Mouse (Mus musculus): ENCODE results near the gene Ddx20.

Ddx20 gene

DNA sequence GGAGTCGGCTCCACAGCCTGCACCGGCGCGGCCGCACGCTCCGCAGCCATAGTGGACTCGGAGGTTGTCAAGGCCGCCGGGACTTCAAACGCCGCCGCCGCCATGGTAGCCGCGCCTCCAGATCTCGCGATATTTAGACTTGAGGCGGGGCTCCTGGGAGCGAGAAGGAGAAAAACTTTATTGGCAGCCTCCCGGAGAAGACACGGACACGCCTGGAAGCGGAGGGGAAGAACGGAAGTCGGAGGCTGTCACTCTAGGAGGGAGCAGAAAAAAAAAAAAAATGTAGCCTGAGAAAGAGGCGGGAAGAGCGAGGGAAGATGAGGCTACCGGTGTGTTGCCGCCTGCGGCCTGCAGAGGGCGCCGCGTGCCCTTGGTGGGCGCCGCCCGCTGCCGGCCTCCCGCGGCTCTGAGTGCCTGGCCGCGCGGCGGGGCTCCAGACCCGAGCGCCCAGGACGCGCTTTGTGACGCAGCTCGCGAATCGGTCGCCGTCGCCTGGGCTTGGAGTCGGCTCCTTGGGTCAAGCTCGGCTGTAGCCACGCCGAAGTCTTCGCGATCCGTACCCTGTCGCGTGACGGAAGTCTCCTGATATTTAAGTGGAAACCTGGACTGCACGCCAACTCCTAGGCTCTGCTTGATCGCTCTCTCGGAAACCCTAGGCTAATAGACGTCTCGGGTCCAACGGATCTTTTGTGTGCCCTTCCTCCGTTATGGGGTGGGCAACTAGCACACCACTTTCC, at the start of gene Ddx20:
Gene Ddx20, minus strand, starts transcription at position 251 of the 737 bp plus-strand sequence.
- DNase-seq, result peak; percentile 93 to 95

DNA sequence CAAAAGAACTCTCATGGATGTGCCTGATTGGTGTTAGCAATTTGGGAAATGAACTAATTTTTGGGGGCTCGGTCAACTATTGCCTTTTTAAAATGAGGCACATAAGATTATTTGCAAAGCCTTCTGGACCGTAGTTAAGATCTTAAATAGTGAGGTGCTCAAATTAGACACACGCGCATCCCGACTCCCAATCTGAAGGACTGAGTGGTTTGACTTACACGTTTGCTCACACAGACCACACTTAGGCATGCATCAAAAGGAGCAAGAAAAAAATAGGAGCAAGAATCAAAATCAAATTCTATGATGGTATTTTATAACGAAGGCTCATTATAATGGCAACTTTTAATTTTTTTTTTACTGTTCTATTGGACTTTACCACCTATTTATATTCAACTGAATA, 49.7 kb upstream of the Ddx20 start:
- no peak for DNase-seq

DNA sequence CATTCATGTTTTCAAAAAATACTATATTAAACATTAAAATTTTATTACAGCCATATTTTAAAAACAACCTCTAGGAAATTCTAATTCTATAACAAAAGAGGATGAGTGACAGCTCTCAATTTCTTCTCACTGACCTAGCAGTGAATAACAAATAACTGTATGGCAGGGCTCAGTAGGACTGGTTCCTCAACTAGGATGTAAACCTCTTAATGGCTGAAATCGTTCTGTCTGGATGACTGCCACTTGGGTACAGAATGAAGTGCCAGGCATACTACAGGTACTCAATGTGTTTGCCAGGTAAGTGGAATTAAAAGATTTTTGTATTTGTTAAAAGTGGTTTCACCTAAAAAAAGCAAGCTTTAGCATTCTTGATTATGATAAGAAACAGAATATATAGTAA, 48.8 kb upstream of the Ddx20 start:
- no peak for DNase-seq

DNA sequence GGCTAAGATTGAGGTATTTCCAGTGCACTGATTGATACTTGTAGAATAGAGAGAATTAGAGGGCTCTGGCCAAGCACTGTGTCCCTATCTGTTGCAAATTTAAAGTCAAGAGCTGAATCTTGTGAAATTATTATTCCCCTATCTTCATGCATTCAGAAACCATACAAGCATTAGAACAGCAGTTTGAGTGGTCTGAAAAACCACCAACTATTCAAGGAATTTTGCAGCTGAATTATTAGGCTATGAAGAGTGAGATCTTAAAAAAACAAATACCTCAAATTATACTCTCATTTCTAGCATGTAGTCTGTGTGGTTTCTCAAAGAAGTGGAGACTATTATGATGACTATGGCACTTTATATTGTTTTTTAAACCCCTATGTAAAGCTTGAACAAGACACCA, 47.9 kb upstream of the Ddx20 start:
- no peak for DNase-seq

DNA sequence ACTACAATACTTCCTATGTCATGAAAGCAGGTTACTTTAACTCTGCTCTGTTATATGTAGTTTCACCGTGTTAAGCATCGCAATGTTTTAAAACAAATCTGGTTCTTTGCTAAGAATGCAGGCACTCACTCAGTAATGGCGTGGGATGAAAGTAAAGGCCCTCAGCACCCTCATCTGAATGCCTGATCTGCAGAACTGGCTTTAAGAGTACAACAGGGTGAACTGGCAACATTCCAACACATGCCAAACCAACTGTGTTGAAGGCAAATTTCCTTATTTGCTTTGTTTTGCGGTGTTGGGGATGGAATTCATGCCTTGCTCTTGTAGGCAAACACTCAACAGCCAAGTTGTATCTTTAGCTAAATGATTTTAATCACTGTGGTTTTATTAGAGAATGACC, 46.2 kb upstream of the Ddx20 start:
- no peak for DNase-seq

DNA sequence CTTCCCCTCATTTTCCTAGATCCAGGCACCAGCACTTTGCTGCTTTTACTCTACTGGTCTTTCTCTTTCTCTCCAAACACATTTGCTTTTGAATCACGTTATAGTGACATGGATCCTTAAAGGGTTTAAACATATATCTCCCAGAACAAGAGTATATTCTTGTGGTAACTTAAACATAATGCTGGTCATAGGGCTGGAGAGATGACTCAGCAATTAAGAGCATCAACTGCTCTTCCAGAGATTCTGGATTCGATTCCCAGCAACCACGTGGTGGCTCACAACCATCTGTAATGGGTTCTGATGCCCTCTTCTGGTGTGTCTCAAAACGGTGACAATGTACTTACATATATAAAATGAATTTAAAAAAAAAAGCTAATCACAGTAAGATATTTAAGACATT, 45.0 kb upstream of the Ddx20 start:
- DNase-seq, result no peak

DNA sequence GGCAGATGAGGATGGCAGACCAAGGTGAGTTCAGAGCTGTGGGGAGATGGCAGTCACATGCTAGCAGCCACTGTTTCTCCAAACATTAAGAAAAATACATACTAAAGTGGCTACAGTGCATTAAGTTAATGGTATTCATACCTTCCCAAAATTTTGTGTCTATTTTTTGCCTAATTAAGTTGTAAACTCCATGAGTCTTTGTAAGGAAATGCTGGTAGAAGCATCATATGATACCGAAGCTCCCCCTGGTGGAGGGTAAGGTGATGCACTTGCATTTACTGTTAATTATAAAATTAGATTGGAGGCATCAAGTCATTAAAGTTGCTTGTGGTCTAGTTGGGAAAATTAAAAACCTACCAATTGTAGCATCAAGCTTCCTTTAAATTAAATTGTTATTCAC, 38.7 kb upstream of the Ddx20 start:
- DNase-seq, result peak; percentile 53 to 83

DNA sequence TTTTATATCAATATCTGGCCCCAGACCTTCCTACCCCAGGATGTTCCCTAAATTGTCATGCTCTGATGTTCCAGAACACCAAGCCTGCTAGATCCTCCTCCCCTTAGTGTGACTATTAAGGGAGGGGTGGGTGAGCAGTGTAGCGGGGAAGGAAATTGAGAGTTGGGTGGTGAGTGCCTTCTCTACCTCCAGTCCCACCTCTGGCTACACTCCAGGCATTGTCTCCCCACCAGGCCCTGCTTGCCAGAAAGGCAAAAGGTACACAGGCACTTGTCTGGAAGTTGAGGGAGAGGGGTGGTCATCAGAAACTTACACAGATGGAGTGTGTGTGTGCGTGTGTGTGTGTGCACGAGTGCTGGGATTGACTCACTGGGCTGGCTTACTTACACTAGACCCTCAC, 35.1 kb upstream of the Ddx20 start:
- DNase-seq, result no peak

DNA sequence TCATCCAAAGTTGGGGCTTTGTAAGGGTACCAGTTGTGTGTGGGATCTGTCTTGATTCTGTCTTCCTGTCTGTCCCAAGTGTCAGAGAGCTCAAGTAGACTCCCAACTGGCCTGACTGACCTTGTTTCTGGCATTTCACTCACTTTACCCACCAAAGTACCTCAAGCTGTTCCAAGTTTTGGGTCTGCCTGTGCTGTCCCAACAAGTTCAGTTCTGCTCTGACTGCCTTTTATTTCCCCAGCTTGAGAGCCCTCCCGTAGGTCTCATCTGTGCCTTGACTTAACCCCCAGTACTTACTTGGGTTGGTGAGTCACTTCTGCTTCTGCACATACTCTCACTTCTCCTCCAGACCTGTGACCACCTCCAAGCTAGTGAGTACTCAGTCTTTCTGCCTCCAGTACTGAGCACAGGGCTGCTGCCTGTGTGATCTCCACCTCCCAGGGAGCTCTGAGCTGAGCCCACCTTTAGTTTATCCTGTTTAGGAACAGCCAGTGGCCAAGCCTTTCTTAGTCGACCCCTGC, 34.4 kb upstream of the Ddx20 start:
- DNase-seq, result no peak

DNA sequence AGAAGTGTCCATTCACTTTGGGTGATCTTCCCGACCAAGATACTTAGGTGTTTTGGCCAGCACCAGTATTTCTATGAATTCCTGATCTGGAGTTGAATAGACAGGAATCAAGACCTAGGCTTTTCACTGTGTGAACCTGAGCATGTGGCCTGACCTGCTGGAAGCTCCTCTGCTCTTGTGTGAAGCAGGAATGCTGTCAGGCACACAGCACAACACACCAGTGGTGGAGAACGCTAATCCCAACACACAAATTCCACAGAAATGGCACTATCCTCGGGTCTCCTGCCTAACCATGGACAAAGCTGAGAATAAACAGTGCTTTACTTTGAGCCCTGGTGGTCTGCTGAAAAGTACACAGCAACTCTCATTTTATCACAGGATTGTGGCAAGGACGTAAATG, 33.1 kb upstream of the Ddx20 start:
- DNase-seq, result no peak

DNA sequence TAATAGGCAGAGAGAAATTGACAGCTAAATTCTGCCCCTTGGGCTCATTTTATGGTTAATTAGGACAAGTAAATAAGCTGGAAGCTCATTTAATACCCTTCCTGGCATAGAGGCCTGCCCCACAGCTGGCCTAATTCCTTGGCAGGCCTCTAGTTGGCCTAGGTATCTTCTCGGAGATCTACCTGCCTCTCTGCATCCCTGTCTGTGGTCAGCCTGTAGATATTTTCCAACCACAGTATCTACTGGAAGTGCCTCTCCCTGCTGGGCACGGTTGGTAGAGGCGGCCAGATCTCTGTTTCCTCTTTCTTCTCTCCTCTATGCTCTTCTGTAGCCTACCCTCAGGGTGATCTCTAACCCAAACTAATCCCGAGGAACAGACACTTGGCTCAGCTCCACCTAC, 32.6 kb upstream of the Ddx20 start:
- DNase-seq, result peak in 1 of 2 experiments; percentile 36

DNA sequence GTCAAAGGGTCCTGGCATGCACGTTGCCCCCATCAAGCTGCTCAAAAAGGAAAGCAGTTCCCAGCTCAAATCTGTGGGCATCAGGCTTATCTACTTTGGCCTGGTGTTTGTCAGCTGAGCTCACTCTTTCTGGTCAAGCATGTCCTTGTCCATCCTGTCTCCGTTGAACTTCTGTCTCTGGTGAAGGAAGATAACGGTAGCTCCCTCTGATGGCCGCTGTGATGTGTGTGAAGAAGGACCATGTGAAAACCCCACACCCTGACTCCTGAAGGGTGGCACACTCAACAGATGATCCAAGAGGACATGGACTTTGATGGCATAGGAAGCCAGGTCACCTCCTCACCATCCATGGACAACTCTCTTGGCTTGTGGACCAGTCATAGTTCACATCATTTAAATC, 31.4 kb upstream of the Ddx20 start:
- DNase-seq, result peak in 1 of 2 experiments; percentile 45

DNA sequence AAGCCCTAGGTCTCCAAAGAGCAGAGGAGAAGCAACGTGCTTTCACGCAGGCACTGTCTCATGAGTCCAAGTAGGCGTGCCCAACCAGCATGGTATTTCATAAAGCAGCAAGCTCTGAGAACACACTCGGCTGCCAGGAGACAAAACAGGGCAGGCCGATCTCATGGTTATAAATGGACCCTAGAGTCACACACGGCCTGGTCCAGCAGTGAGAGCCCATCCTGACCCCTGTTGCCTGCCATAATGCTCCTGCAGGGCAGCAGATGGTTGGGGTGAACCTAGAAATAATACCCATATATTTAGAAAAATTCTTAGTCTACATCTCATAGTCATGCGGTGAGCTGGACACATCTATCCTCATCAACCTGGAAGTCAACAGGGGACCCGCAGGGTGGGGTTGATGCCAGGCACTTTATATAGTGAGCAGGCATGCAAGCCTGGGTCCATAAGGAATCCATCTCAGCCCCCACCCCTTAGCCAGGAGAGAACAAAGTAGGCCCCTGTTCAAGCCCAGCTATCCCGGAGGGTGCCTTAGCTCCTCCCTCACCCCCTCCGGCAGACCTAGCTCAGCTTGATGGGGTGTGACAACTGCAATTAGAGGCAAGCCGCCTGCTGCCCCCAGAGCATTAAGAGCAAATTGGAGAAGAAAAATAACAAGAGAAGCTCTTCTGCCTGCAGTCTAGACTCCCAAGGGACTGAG, 30.6 kb upstream of the Ddx20 start:
- peak; percentile 69 to 74 for DNase-seq

DNA sequence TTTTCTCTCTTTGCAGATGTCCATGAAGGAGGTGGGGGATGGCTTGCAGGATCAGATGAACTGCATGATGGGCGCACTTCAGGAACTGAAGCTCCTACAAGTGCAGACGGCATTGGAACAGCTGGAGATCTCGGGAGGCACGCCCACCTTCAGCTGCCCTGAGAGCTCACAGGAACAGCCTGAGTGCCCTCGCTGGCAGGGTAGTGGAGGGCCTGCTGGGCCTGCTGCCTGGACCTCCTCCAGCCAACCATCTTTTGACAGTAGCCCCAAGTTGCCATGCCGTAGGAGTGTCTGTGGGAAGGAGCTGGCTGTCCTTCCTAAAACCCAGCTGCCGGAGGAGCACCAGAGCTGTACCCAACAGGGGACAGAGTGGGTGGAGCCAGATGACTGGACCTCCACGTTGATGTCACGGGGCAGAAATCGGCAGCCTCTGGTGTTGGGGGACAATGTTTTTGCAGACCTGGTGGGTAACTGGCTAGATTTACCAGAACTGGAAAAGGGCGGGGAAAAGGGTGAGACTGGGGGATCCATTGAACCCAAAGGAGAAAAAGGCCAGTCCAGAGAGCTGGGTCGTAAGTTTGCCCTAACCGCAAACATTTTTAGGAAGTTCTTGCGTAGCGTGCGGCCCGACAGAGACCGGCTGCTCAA, 29.1 kb upstream of the Ddx20 start:
- DNase-seq, result peak in 1 of 2 experiments; percentile 62

DNA sequence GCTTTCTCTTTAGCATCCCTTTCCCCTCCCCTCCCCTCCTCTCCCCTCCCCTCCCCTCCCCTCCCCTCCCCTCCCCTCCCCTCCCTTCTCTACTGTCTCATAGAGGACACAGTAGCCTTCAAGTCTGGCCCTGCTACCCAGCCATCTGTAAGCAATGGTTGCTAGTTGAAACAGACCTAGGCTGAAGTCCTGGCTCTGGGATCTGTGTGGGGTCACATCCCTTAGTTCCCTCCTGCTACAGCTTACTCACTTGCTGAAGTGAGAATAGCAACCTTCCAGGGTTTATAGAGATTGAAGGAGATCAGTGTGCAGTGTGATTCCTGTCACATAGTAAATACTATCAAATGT, 27.4 kb upstream of the Ddx20 start:
- no peak for DNase-seq

DNA sequence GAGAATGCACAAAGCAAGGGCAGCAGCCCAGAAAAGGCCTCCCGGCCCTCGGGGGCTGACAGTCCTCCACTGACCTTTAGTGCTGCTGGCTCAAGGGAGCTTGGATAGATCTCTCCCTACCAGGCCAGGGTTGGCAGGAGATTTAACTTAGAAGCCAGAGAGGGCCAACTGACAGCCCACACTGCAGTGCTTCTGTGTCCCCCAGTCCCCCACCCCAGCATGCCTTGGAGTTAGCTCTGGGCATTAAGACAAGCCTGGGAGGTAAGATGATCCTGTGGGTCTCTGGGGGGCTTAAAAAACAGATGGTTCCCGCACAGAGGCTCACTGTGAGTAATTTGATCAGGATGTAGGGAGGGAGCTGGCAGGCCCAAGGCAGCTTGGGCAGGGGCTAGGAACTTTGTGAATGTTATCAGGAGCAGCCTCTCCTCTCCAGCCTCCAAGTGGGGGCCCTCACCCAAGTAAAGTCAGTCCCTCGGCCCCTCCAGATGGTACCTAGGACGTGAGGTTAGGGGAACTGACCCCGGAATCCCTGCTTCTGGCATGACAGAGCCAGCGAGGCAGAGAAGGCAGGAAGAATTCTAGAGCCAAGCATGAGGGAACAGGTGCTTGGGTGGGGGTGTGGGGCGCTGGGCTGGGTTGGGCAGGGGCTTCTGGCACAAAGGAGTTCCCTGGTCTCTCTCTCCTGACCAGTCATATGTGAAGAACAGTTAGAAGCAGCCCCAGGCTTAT, 26.9 kb upstream of the Ddx20 start:
- peak; percentile 57 to 66 for DNase-seq

DNA sequence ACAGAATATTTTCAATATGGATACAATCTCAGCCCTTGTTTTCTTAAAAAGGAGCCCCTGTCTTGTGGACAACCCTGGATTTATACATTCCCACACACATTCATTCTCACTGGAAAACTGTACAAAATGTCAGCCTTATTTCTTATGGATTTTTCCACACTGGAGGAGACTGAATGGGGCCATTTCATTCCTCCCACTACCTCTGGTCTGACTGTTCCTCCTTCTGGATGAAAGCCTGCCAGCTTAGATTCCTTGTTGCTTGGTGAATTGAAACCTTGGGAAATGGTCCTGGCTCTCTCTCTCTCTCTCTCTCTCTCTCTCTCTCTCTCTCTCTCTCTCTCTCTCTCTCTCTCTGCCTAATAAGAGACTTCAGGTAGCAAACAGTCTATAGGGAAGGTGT, 25.5 kb upstream of the Ddx20 start:
- DNase-seq, result no peak

DNA sequence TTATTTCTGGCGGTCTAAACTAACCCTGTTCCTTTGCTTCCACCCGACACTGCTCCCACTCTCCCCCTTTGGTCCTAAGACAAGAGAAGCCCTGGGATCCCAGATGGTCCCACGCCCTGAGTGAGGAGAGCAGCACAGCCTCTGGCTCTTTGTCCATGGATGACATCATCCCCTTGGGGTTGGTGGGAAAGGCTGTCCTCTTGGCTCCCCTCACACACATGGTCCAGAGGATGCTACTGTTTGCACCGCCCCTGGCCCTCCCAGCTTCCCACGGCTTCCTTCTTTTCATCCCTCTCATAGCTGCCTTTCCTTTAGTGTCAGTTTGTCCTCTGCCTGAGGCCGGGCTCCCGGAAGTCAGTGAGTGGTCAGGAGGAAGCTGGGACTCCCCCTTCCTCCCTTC, 24.4 kb upstream of the Ddx20 start:
- peak; percentile 60 to 68 for DNase-seq

DNA sequence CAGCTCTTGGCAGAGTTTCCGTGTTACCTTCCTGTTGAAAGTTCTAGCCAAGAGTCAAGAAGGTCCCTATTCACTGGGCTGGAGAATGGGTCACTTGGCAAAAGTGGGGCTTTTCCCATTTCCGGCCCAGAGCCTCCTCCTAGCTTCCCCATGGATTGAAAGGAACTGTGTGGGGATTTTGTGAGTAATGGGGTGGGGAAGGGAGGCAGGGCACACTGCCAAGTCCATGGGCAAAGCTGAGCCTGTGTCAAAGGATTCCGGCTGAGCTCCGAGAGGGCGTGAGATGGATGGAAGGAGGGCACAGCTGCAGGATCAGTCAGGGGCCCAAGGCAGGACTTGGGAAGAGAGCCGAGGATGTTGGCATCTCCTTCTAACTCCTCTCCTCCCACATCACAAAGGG, 22.9 kb upstream of the Ddx20 start:
- peak; percentile 50 to 74 for DNase-seq

DNA sequence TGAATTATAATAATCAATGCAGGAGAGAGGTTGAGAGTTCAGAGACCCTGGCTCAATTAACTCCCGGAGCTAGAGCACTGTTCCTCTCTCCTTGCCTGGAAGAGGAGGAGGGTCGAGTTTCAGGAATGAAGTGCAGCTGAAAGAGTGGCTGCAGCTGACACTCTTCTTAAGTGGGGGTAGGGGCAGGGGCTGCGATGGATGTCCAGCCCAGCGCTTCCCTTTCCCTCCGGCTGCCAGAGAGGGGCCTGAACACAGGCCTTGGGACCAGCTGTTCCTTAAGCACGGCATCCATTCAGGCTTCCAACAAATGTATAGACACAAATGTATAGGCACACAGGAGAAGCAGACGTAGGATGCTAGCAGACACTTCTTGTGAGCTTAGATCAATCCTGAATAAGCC, 20.2 kb upstream of the Ddx20 start:
- no peak for DNase-seq

DNA sequence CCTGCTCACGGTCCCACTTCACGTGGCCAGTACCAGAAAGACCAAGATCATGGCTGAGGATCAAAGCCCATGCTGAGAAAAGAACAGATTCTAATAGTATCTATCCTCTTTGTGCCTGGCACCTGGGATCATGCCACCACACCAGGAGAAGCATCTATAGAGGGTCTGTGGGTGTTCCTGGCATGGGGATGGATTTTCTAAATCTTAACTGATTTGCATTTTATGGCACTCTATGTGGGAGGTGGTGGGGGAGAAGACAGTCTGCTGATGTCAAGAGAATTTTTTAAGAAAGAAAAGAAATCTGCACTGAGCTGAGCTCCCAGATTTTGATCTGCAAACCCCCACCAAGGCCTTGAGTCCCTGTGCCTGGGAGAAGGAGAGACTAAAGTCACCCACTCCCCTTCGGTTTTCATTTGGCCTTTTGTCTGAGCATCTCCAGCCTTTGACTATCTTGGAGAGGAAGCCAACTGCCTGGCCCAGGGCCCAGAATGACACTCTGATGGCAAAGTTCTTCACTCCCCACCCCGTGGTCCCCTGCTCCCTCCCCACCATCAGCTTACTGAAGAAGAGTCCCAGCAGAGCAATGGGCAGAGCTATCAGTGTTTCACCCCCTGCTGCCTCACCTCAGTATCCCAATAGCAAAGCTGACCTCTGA, 19.1 kb upstream of the Ddx20 start:
- DNase-seq, result peak; percentile 58 to 74

DNA sequence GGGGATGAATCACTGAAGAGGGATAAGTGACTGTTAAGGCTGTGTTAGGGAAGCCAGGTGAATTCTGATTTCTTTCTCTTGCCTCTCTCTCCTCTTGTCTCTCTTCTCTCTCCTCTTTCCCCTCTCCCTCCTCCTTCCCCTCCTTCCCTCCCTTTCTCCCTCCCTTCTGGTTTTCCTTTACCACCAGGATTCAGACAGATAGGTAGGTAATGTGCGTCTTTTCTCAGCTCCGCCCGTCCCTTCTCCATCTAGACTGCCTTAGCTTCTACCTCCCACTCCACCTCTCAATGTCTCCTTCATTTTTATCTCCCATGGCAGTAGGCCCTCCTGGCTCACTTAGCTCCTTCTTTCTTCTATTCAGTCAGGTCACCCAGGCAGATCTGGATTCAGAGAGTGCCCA, 18.2 kb upstream of the Ddx20 start:
- no peak for DNase-seq

DNA sequence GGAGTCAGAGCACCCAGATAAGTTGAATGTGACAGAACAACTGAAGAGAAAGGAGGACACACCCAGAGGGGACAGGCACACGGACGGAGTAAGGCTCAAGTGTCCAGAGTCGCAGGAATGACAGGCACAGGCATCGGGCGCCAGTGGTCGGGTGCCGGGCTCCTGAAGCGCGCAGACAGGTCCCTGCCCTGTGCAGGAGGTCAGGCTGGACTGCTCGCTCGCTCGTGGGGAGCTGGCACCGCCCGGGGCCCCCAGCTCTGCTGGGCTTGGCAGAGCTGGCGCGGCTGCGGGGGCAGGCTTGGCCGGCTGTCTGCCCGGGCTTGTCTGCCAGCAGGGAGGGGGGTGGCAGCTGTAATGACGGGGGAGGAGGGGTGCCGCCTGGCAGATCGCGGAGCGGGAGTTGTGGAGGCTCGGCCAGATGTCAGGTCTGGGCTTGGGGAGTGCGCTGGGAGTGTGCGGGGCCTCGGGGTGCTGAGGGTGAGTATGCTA, 17.7 kb upstream of the Ddx20 start:
- peak; percentile 88 to 92 for DNase-seq

Data from cerebellum, postnatal 25 days (tissue).